Mouse (Mus musculus): Measurements from ENCODE around the gene Cblb. TPM values are rescaled to one million over a fixed set of nuclear protein-coding genes. Genes with fewer than 3 reads are reported as not detected.

The Cblb gene
- polyA plus RNA-seq (2012; rRNA removed), result 2.1 and 4.0 TPM in 2 replicates

DNA sequence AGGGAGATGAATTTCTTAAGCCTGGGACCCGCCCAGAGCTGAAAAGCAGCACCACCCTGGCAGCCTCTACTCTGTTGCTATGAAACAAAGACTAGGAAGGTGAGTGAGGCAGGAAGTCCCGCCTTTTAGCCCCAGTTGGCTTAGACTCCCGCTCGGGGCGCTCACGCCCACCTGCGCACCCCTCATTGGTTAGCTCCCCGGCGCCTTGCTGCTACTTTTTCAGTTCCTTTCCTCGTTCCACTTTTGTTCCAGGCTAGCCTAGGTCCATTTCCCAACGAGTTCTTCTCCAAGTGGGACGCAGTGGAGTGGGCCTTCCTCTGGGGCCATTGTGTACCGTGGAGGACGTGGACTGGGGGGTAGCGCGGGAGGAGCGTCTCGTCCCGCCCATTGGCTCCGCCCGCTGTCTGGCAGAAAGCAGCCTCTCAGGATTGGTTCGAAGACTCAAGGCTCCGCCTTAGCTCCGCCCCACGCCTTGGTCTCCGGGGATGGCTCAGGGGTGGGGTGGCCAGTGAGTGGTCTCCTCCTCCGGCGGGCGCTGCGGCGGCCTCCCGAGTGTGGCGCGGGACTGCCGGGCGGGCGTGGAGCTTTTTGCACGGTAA is at the start of gene Cblb:
Gene Cblb (plus strand): TSS at position 135 of the 599 bp plus-strand sequence.

